Mouse (Mus musculus) urinary bladder, adult 2 months (tissue): ENCODE measurements around the gene Mcm8. TPM values are rescaled to one million over a fixed set of nuclear protein-coding genes. Genes with fewer than 3 reads are reported as not detected.

Experiments
- DNase-seq: peaks from one replicate; pipeline ENCODE4 v3.0.0; 2022; ENCODE audit warnings: low spot score
- polyA plus RNA-seq: library from polyadenylated mRNA; depleted of rRNA; stranded (reverse); fragments of >200 nt; gene quantifications from 2 replicates; pipeline ENCODE4 v1.2.3, GENCODE M21; 2012; rRNA removed

The Mcm8 gene
- polyA plus RNA-seq, 1 experiment, result 2.7 TPM

GRCm38 (mm10) chr2:132873657-132874326 is 57.9 kb downstream of the Mcm8 start:
- DNase-seq, result no peak

- no peak for DNase-seq
These were observed 61.0 kb downstream of the Mcm8 start for GRCm38 (mm10) chr2:132876991-132877390.

GRCm38 (mm10) chr2:132879261-132880044 is 63.5 kb downstream of the Mcm8 start:
- no peak for DNase-seq

GRCm38 (mm10) chr2:132880844-132881645 is 65.1 kb downstream of the Mcm8 start, which contains the start of gene Lrrn4:
Lrrn4 (minus strand) TSS chr2:132880891.
- no peak for DNase-seq

- DNase-seq, result no peak
These were observed 68.5 kb downstream of the Mcm8 start for GRCm38 (mm10) chr2:132884303-132884967.

GRCm38 (mm10) chr2:132885312-132885711 is 69.4 kb downstream of the Mcm8 start:
- DNase-seq, result no peak

Other genes starting within 250 kb of the Mcm8 start
- 24.2 and 25.6 TPM in 2 replicates for gene Gpcpd1, start 228.4 kb upstream of the Mcm8 start, polyA plus RNA-seq
- 14.2 and 14.4 TPM in 2 replicates for gene Shld1, start 129.2 kb upstream of the Mcm8 start, polyA plus RNA-seq
- 0.19 and 0.27 TPM in 2 replicates for gene Chgb, start 34.9 kb upstream of the Mcm8 start, polyA plus RNA-seq
- gene Trmt6, start 86 bp upstream of the Mcm8 start, polyA plus RNA-seq, result 15.8 and 16.3 TPM in 2 replicates
- gene Crls1, start 30.5 kb downstream of the Mcm8 start, polyA plus RNA-seq, result 21.6 and 24.2 TPM in 2 replicates
- gene Lrrn4, start 64.8 kb downstream of the Mcm8 start, polyA plus RNA-seq, result 3.0 and 4.8 TPM in 2 replicates
- gene Fermt1, start 129.8 kb downstream of the Mcm8 start, polyA plus RNA-seq, result 8.3 and 9.1 TPM in 2 replicates